Mouse (Mus musculus): Measurements from ENCODE around the gene Gm28171. TPM values are rescaled to one million over a fixed set of nuclear protein-coding genes. Genes with fewer than 3 reads are reported as not detected.

Gm28171 gene
- polyA plus RNA-seq (2014; fragmentation: Illumina TruSeq; extraction: RNeasy Lipid Tissue Mini Kit (QIAGEN cat#74804); ENCODE audit: low read depth, low replicate concordance): not detected

DNA sequence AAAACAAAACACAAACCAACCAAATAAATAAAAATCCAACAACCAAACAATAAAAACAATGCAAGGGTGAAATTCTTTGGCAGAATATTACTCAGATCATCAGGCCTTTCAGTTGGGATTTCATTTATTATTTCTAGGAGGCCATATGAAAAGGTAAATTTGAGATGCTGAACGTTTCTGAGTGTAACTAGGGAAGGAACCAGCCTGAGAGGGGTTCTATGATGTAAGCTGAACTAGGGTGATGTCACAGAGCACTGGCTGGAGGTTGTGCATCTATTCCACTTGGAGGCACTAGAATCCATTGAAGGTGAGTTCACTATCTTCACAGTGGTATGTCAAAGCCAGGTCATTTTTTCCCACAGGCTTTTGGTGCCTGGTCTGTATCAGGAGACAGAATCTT lies at the start of gene Gm28171:
Gene Gm28171, plus strand, starts transcription at position 301 of the 400 bp plus-strand sequence.

Other genes starting within 250 kb of the Gm28171 start
- not detected for gene Gm21854, start 136.4 kb upstream of the Gm28171 start, polyA plus RNA-seq (2014; fragmentation: Illumina TruSeq; extraction: RNeasy Lipid Tissue Mini Kit (QIAGEN cat#74804); ENCODE audit: low read depth, low replicate concordance)
- not detected for gene Gm20914, start 67.4 kb upstream of the Gm28171 start, polyA plus RNA-seq (2014; fragmentation: Illumina TruSeq; extraction: RNeasy Lipid Tissue Mini Kit (QIAGEN cat#74804); ENCODE audit: low read depth, low replicate concordance)
- not detected for gene Gm21778, start 149.1 kb downstream of the Gm28171 start, polyA plus RNA-seq (2014; fragmentation: Illumina TruSeq; extraction: RNeasy Lipid Tissue Mini Kit (QIAGEN cat#74804); ENCODE audit: low read depth, low replicate concordance)

Data from liver, adult 10 weeks (tissue).